Mouse (Mus musculus): ENCODE measurements around the gene Sik2.

Sik2 gene

GRCm38 (mm10) chr9:51013644-51014043 is 4.8 kb upstream of the Sik2 start:
- TF ChIP-seq GATA4 (IDR thresholded peaks at IDR 0.05; ENCODE audit: insufficient replicate concordance, low read length), result no peak

- no peak for TF ChIP-seq GATA4 (IDR thresholded peaks at IDR 0.05; ENCODE audit: insufficient replicate concordance, low read length)
These were observed 730 bp upstream of the Sik2 start for GRCm38 (mm10) chr9:51009656-51009950.

GRCm38 (mm10) chr9:51008068-51008840 is 619 bp downstream of the Sik2 start:
- TF ChIP-seq GATA4 (IDR thresholded peaks at IDR 0.05; ENCODE audit: insufficient replicate concordance, low read length), result no peak

- TF ChIP-seq GATA4 (IDR thresholded peaks at IDR 0.05; ENCODE audit: insufficient replicate concordance, low read length), result no peak
These were observed 1.2 kb downstream of the Sik2 start for GRCm38 (mm10) chr9:51007726-51008067.

GRCm38 (mm10) chr9:51006846-51007245 is 2.0 kb downstream of the Sik2 start:
- no peak for TF ChIP-seq GATA4 (IDR thresholded peaks at IDR 0.05; ENCODE audit: insufficient replicate concordance, low read length)

- TF ChIP-seq GATA4 (IDR thresholded peaks at IDR 0.05; ENCODE audit: insufficient replicate concordance, low read length), result no peak
These were observed 4.8 kb downstream of the Sik2 start for GRCm38 (mm10) chr9:51004062-51004461.

GRCm38 (mm10) chr9:50986677-50987076 is 22.2 kb downstream of the Sik2 start:
- no peak for TF ChIP-seq GATA4 (IDR thresholded peaks at IDR 0.05; ENCODE audit: insufficient replicate concordance, low read length)

GRCm38 (mm10) chr9:50986123-50986522 is 22.8 kb downstream of the Sik2 start:
- no peak for TF ChIP-seq GATA4 (IDR thresholded peaks at IDR 0.05; ENCODE audit: insufficient replicate concordance, low read length)

GRCm38 (mm10) chr9:50981499-50982190 is 27.2 kb downstream of the Sik2 start:
- TF ChIP-seq GATA4 (IDR thresholded peaks at IDR 0.05; ENCODE audit: insufficient replicate concordance, low read length), result no peak

- no peak for TF ChIP-seq GATA4 (IDR thresholded peaks at IDR 0.05; ENCODE audit: insufficient replicate concordance, low read length)
These were observed 34.2 kb downstream of the Sik2 start for GRCm38 (mm10) chr9:50974631-50975030.

GRCm38 (mm10) chr9:50970413-50970812 is 38.5 kb downstream of the Sik2 start:
- no peak for TF ChIP-seq GATA4 (IDR thresholded peaks at IDR 0.05; ENCODE audit: insufficient replicate concordance, low read length)

- no peak for TF ChIP-seq GATA4 (IDR thresholded peaks at IDR 0.05; ENCODE audit: insufficient replicate concordance, low read length)
These were observed 39.6 kb downstream of the Sik2 start for GRCm38 (mm10) chr9:50969266-50969665.

GRCm38 (mm10) chr9:50966277-50966676 is 42.6 kb downstream of the Sik2 start:
- no peak for TF ChIP-seq GATA4 (IDR thresholded peaks at IDR 0.05; ENCODE audit: insufficient replicate concordance, low read length)

- no peak for TF ChIP-seq GATA4 (IDR thresholded peaks at IDR 0.05; ENCODE audit: insufficient replicate concordance, low read length)
These were observed 43.5 kb downstream of the Sik2 start for GRCm38 (mm10) chr9:50965392-50965791.

- no peak for TF ChIP-seq GATA4 (IDR thresholded peaks at IDR 0.05; ENCODE audit: insufficient replicate concordance, low read length)
These were observed 44.0 kb downstream of the Sik2 start for GRCm38 (mm10) chr9:50964911-50965310.

- no peak for TF ChIP-seq GATA4 (IDR thresholded peaks at IDR 0.05; ENCODE audit: insufficient replicate concordance, low read length)
These were observed 50.9 kb downstream of the Sik2 start for GRCm38 (mm10) chr9:50957956-50958489.
